Mouse (Mus musculus) CH12.LX (cell line): ENCODE data around the gene Hic1. TPM values are rescaled to one million over a fixed set of nuclear protein-coding genes. Genes with fewer than 3 reads are reported as not detected.

Experiments used
- DNase-seq: peaks from one replicate; pipeline ENCODE4 v3.0.0-alpha.2; 2013; ENCODE audit errors: extremely low read depth
- H3K27ac ChIP-seq: 2 replicates; pipeline ENCODE4 v1.5.1; 2012; ENCODE audit warnings: low read depth, mild to moderate bottlenecking, control low read depth, moderate library complexity; ENCODE audit not compliant: insufficient read depth
- H3K27me3 ChIP-seq: replicated peaks from 2 replicates; pipeline ENCODE3; 2012; ENCODE audit warnings: inconsistent platforms
- H3K36me3 ChIP-seq, 2 experiments: replicated peaks in 1 of 2; 2 replicates each; pipeline versions ENCODE3 to v1.6.1; 2012; ENCODE audit warnings: inconsistent platforms in 1 of 2, low read length in 1 of 2, mild to moderate bottlenecking in 1 of 2, mixed read lengths in 1 of 2, moderate library complexity in 1 of 2; ENCODE audit not compliant: control insufficient read depth in 1 of 2, insufficient read depth in 1 of 2
- H3K4me1 ChIP-seq, 2 experiments: 2 replicates each; pipeline ENCODE4 v1.6.1; 2012; ENCODE audit warnings: inconsistent platforms in 1 of 2, moderate library complexity in 1 of 2; ENCODE audit not compliant: insufficient read depth in 2 of 2, control insufficient read depth in 1 of 2
- H3K4me2 ChIP-seq: 2 replicates; pipeline ENCODE4 v1.6.1; 2012; ENCODE audit warnings: low read depth, mild to moderate bottlenecking, control low read depth; ENCODE audit not compliant: poor library complexity, insufficient read depth, severe bottlenecking
- H3K4me3 ChIP-seq, 3 experiments: fragments of 150-350 bp in 1 of 3; sonication (generic) in 1 of 3; replicated peaks in 1 of 3; 2 replicates each; pipeline versions ENCODE3 to v1.5.1; 2011 to 2012; ENCODE audit warnings: low read depth in 2 of 3, low read length in 2 of 3, mild to moderate bottlenecking in 2 of 3, moderate library complexity in 2 of 3, control low read depth in 1 of 3, improper control_type of control experiment in 1 of 3, inconsistent platforms in 1 of 3, mixed read lengths in 1 of 3; ENCODE audit not compliant: poor library complexity in 1 of 3
- H3K79me2 ChIP-seq: replicated peaks from 2 replicates; pipeline ENCODE4 v1.6.1; 2012; ENCODE audit warnings: mild to moderate bottlenecking, moderate library complexity; ENCODE audit not compliant: control insufficient read depth, poor library complexity, insufficient read depth, severe bottlenecking; ENCODE audit errors: extremely low read depth
- H3K9ac ChIP-seq: 2 replicates; pipeline ENCODE4 v1.6.1; 2012; ENCODE audit warnings: low read depth, mild to moderate bottlenecking, control low read depth, moderate library complexity; ENCODE audit not compliant: insufficient read depth
- H3K9me3 ChIP-seq: replicated peaks from 2 replicates; pipeline ENCODE3; 2012; ENCODE audit warnings: low read length, inconsistent platforms, mixed read lengths
- BHLHE40 ChIP-seq: IDR thresholded peaks from 2 replicates; pipeline ENCODE4 v1.6.1; 2011; ENCODE audit warnings: mild to moderate bottlenecking, low read depth, low read length, improper control_type of control experiment
- CHD1 ChIP-seq: IDR thresholded peaks from 2 replicates; pipeline ENCODE4 v1.6.1; 2012; ENCODE audit warnings: low read depth, low read length, improper control_type of control experiment, inconsistent platforms
- CHD2 ChIP-seq: IDR thresholded peaks from 2 replicates; pipeline ENCODE4 v1.6.1; 2011; ENCODE audit warnings: low read length, improper control_type of control experiment
- CTCF ChIP-seq, 2 experiments: IDR thresholded peaks in 1 of 2; conservative IDR thresholded peaks in 1 of 2; 2 replicates each; pipeline ENCODE4 v1.5.1; 2011 to 2012; ENCODE audit warnings: low read depth in 2 of 2, low read length in 2 of 2, improper control_type of control experiment in 1 of 2, inconsistent platforms in 1 of 2, mild to moderate bottlenecking in 1 of 2, moderate library complexity in 1 of 2
- ETS1 ChIP-seq: conservative IDR thresholded peaks from 2 replicates; pipeline ENCODE4 v1.6.1; 2012; ENCODE audit warnings: low read depth, mild to moderate bottlenecking, inconsistent platforms, low read length, improper control_type of control experiment, moderate library complexity
- HCFC1 ChIP-seq: IDR thresholded peaks from 2 replicates; pipeline ENCODE4 v1.6.1; 2012; ENCODE audit warnings: low read depth, mild to moderate bottlenecking, inconsistent platforms, low read length, improper control_type of control experiment
- IRF4 ChIP-seq: IDR thresholded peaks from 2 replicates; pipeline ENCODE4 v1.6.1; 2014; ENCODE audit warnings: low read depth, mild to moderate bottlenecking, inconsistent platforms, low read length, improper control_type of control experiment
- MAFK ChIP-seq: IDR thresholded peaks from 2 replicates; pipeline ENCODE4 v1.6.1; 2011; ENCODE audit warnings: low read length, improper control_type of control experiment; ENCODE audit not compliant: insufficient replicate concordance
- MAX ChIP-seq: IDR thresholded peaks from 2 replicates; pipeline ENCODE4 v1.6.1; 2011; ENCODE audit warnings: low read length, improper control_type of control experiment
- MEF2A ChIP-seq: IDR thresholded peaks from 2 replicates; pipeline ENCODE4 v1.6.1; 2014; ENCODE audit warnings: low read depth, mild to moderate bottlenecking, inconsistent platforms, low read length, improper control_type of control experiment, borderline replicate concordance
- PAX5 ChIP-seq: IDR thresholded peaks from 2 replicates; pipeline ENCODE4 v1.6.1; 2012; ENCODE audit warnings: low read length, inconsistent platforms, mixed read lengths
- POLR2AphosphoS2 ChIP-seq: IDR thresholded peaks from 2 replicates; pipeline ENCODE4 v1.6.1; 2011; ENCODE audit warnings: low read depth, low read length, improper control_type of control experiment
- RAD21 ChIP-seq: IDR thresholded peaks from 2 replicates; pipeline ENCODE4 v1.6.1; 2011; ENCODE audit warnings: low read depth, mild to moderate bottlenecking, low read length, improper control_type of control experiment, moderate library complexity
- RCOR1 ChIP-seq: conservative IDR thresholded peaks from 2 replicates; pipeline ENCODE4 v1.6.1; 2012; ENCODE audit warnings: low read depth, mild to moderate bottlenecking, inconsistent platforms, low read length, improper control_type of control experiment
- SIN3A ChIP-seq: IDR thresholded peaks from 2 replicates; pipeline ENCODE4 v1.6.1; 2012; ENCODE audit warnings: low read length, improper control_type of control experiment, inconsistent platforms
- SMC3 ChIP-seq: IDR thresholded peaks from 2 replicates; pipeline ENCODE4 v1.6.1; 2011; ENCODE audit warnings: low read depth, low read length, improper control_type of control experiment
- UBTF ChIP-seq: IDR thresholded peaks from 2 replicates; pipeline ENCODE4 v1.6.1; 2012; ENCODE audit warnings: low read depth, mild to moderate bottlenecking, inconsistent platforms, low read length, improper control_type of control experiment, moderate library complexity
- ZMIZ1 ChIP-seq: IDR thresholded peaks from 2 replicates; pipeline ENCODE4 v1.6.1; 2012; ENCODE audit warnings: low read depth, mild to moderate bottlenecking, inconsistent platforms, low read length, improper control_type of control experiment
- dilution Hi-C: fragments of 300-500 bp; cut with MboI; formaldehyde crosslinking; loops from 2 replicates; pipeline ENCODE4 v1.14.3; 2020; ENCODE audit warnings: low sequenced_read_pairs; ENCODE audit not compliant: extremely low pct_unique_long_range_greater_than_20kb, extremely low pct_ligation_motif_present
- in situ Hi-C: fragments of 300-500 bp; cut with MboI; formaldehyde crosslinking; loops from 3 replicates; pipeline ENCODE4 v1.14.3; 2019; ENCODE audit warnings: low sequenced_read_pairs, low pct_ligation_motif_present, low pct_unique_long_range_greater_than_20kb, mixed read lengths
- polyA plus RNA-seq: library from polyadenylated mRNA; unstranded; fragments of >175 nt; gene quantifications from 2 replicates; pipeline ENCODE4 v1.2.1, GENCODE M21; 2012; ENCODE audit warnings: low read depth; ENCODE audit not compliant: insufficient read length
- total RNA-seq, 2 experiments: library from RNA; depleted of rRNA; stranded (reverse); fragments of 300-350 nt in 1 of 2; fragments of >200 nt in 1 of 2; gene quantifications; 2 replicates each; pipeline ENCODE4 v1.2.3; 2012 to 2014

Gene Hic1
- total and polyA plus RNA-seq, 3 experiments = 2.9 to 6.4 (median 5.7) TPM

- H3K4me3 ChIP-seq = no peak overlapping the region
- H3K27ac ChIP-seq = no peak overlapping the region
- peaks cover 8% of the 10 kb centered on the region for H3K27me3 ChIP-seq
- dilution Hi-C loops = no loop called here
- peaks cover 29% of the 10 kb centered on the region for H3K9me3 ChIP-seq
- TF ChIP-seq MAX (no peak), MEF2A (no peak), IRF4 (no peak), UBTF (no peak), CHD1 (no peak), MAFK (no peak), RAD21 (no peak), HCFC1 (no peak), CHD2 (no peak), BHLHE40 (no peak), ETS1 (no peak), ZMIZ1 (no peak), RCOR1 (no peak)
- H3K9ac ChIP-seq = no peak overlapping the region
- no peak overlapping the region for H3K4me2 ChIP-seq
- DNase-seq = no peak
- no peaks in the 10 kb centered on the region; the same call in 1 of the 2 replicates for H3K79me2 ChIP-seq
- in situ Hi-C loops = loop anchor here (25.0 kb wide), 1 partner anchor 529 kb away; the partner anchor contains the start of gene Cluh
- H3K36me3 ChIP-seq = peaks cover 47 to 60% of the 10 kb centered on the region in 2 experiments
- H3K4me1 ChIP-seq = peaks cover 11 to 50% of the 10 kb centered on the region in 2 experiments
Measured at GRCm38 (mm10) chr11:75166193-75166842, 3.0 kb downstream of the Hic1 start.

GRCm38 (mm10) chr11:75165441-75166192, 3.7 kb downstream of the Hic1 start:
- H3K79me2 ChIP-seq = no peaks in the 10 kb centered on the region; the same call in 1 of the 2 replicates
- peak; percentile 26 for TF ChIP-seq RAD21
- TF ChIP-seq PAX5 = no peak
- no peak for TF ChIP-seq POLR2AphosphoS2
- no peak for TF ChIP-seq IRF4
- no peak for TF ChIP-seq SIN3A
- TF ChIP-seq SMC3 = peak; percentile 36
- peak; percentile 16 to 59; a peak in 2 of 4 replicates for TF ChIP-seq CTCF (conservative IDR thresholded peaks at IDR 0.05 in 1 of 2, IDR thresholded peaks at IDR 0.05 in 1 of 2; ENCODE audit: low read depth in 2 of 2, low read length in 2 of 2)
- H3K4me1 ChIP-seq = peaks cover 7 to 43% of the 10 kb centered on the region in 2 experiments
- peaks cover 48 to 67% of the 10 kb centered on the region in 2 experiments for H3K36me3 ChIP-seq
- in situ Hi-C loops = loop anchor here (25.0 kb wide), 1 partner anchor 528 kb away; the partner anchor contains the start of gene Cluh
- no peak overlapping the region for H3K4me2 ChIP-seq
- H3K9ac ChIP-seq = no peak overlapping the region
- H3K27me3 ChIP-seq = peaks cover under 1% of the 10 kb centered on the region
- peaks cover 29% of the 10 kb centered on the region for H3K9me3 ChIP-seq
- no peak for DNase-seq
- no peak overlapping the region for H3K27ac ChIP-seq
- H3K4me3 ChIP-seq = no peak overlapping the region
- dilution Hi-C loops = no loop called here
